Comparison of ENCODE assay signal across 8 mouse cellular contexts in the genomic region with DNA sequence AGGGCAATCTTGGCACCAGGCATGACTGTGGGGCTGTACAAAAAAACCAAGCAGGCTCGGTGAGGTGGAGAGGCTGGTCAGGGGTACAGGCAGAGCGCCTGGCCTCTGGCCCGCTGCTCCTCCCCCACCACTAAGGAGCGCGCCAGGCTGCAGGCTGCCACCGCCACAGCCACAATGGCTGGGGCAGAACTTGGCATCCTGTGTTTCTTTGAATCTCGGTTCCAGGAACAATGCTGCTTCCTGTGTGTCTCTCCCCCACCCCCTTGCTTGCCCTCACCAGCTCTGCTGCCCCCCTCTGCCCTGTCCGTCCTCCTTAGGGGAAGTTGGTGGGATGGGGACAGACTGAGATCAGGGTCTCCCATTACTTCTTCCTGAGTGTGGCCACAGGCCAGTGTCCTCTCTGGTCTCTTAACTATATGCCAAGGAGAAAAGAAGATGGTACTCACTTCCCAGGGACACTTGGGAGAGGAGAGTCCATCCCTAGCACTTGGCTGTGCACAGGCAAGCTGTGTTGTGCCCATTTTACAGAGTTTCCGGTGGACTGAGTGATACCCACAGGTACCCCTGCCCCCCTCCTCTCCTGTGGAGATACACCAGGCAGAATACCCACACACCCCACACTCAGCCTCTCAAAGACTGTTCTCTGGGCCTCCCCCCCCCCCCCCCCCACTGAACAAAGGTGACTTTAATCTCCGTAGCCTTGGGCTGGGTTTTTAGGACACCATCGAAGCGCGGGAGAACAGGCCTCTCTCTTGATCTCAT. TPM values are rescaled to one million over a fixed set of nuclear protein-coding genes. Genes with fewer than 3 reads are reported as not detected.
DNase-seq lines count a peak whose midpoint lies in the region; TF ChIP-seq lines count a peak whose summit lies in the region.

No protein-coding gene starts in this region.

- peaks cover 68% of the 10 kb centered on the region for H3K4me1 ChIP-seq in heart, embryonic 10.5 days

- peak overlapping the region; percentile 90 for H3K27ac ChIP-seq in layer of hippocampus, adult 2 months
- peak overlapping the region; percentile 83 for H3K27ac ChIP-seq in heart, embryonic 10.5 days

- WGBS in heart, embryonic 10.5 days: 19% methylated on average over 13 of the region's 13 CpGs

- no peaks in the 10 kb centered on the region; the same call in 1 of the 2 replicates for H3K9me3 ChIP-seq in heart, embryonic 10.5 days

- peaks cover 5% of the 10 kb centered on the region; the same call in 1 of the 2 replicates for H3K36me3 ChIP-seq in heart, embryonic 10.5 days
- H3K36me3 ChIP-seq in splenic B cell, adult 2 months (ENCODE audit: control insufficient read depth, insufficient read depth, low read length, poor library complexity, severe bottlenecking): peaks cover 7% of the 10 kb centered on the region; the same call in 1 of the 2 replicates

- peak overlapping the region; percentile 67 for H3K4me3 ChIP-seq in layer of hippocampus, adult 2 months
- peak overlapping the region; percentile 64 for H3K4me3 ChIP-seq in heart, embryonic 10.5 days

- H3K27me3 ChIP-seq in heart, embryonic 10.5 days (ENCODE audit: insufficient read depth, poor library complexity, severe bottlenecking): peaks cover 92% of the 10 kb centered on the region
- no peaks in the 10 kb centered on the region for H3K27me3 ChIP-seq in splenic B cell, adult 2 months (ENCODE audit: control insufficient read depth, insufficient read depth, low read length, poor library complexity, severe bottlenecking)

- DNase-seq in layer of hippocampus, adult 2 months (ENCODE audit: low spot score in 2 of 2): peak; percentile 55 to 72
- DNase-seq in layer of hippocampus, adult 8-10 months (ENCODE audit: low spot score in 2 of 2): no peak
- DNase-seq in adrenal gland, postnatal 36 days: peak; percentile 37 to 68
- DNase-seq in heart, embryonic 10.5 days (ENCODE audit: low spot score): no peak
- peak; percentile 72 for DNase-seq in kidney, postnatal 14 days
- DNase-seq in lung, postnatal 14 days: peak; percentile 76
- DNase-seq in splenic B cell, adult 2 months (ENCODE audit: low read depth, low spot score): peak; percentile 31
- DNase-seq in frontal cortex, postnatal 25 days (ENCODE audit: low spot score in 2 of 2): no peak

- TF ChIP-seq CTCF in layer of hippocampus, adult 2 months (conservative IDR thresholded peaks at IDR 0.05): no peak

RNA-seq across cellular contexts. Expression of gene Lfng, which starts 2.6 kb away (rescaled TPM):
- total RNA-seq in layer of hippocampus, adult 2 months (2021): 10 to 100 TPM; 23.9 to 24.8 TPM
- total RNA-seq in layer of hippocampus, adult 8-10 months (2022): 10 to 100 TPM; 18.1 to 25.0 (median 22.8) TPM
- 10 to 100 TPM in 1 of 2 experiments, 1 to 10 TPM in 1; 9.6 to 12.7 TPM for total RNA-seq in adrenal gland, postnatal 36 days (2021)
- polyA plus RNA-seq in heart, embryonic 10.5 days (2016; fragmentation: Nextera tagmentation; extraction: Ambion mirVana): 3.8 and 4.7 TPM in 2 replicates

RNA-seq across cellular contexts. Expression of gene Ttyh3, which starts 39.1 kb away (rescaled TPM):
- 100 to 1,000 TPM; 187 to 201 TPM for total RNA-seq in layer of hippocampus, adult 2 months (2021)
- 100 to 1,000 TPM; 160 to 168 (median 167) TPM for total RNA-seq in layer of hippocampus, adult 8-10 months (2022)
- total RNA-seq in adrenal gland, postnatal 36 days (2021): 100 to 1,000 TPM in 1 of 2 experiments, 10 to 100 TPM in 1; 42.4 to 108 TPM
- 23.5 and 32.9 TPM in 2 replicates for polyA plus RNA-seq in heart, embryonic 10.5 days (2016; fragmentation: Nextera tagmentation; extraction: Ambion mirVana)

RNA-seq across cellular contexts. Expression of gene Grifin, which starts 44.8 kb away (rescaled TPM):
- total RNA-seq in layer of hippocampus, adult 2 months (2021): not detected
- total RNA-seq in layer of hippocampus, adult 8-10 months (2022): under 1 TPM in 2 of 4 experiments, not detected in 2; 0.67 to 0.80 TPM
- not detected for total RNA-seq in adrenal gland, postnatal 36 days (2021)
- polyA plus RNA-seq in heart, embryonic 10.5 days (2016; fragmentation: Nextera tagmentation; extraction: Ambion mirVana): not detected in 2 replicates

Comparison
In these comparisons a context has a peak if more than half of its experiments do, and no peak if none do; other contexts are left out.
1. DNase-seq: peak in layer of hippocampus, adult 2 months (2 of 2), adrenal gland, postnatal 36 days (2 of 2), kidney, postnatal 14 days (single experiment), lung, postnatal 14 days (single experiment) and splenic B cell, adult 2 months (single experiment); none in layer of hippocampus, adult 8-10 months (0 of 2), heart, embryonic 10.5 days (single experiment) and frontal cortex, postnatal 25 days (0 of 2).